Mouse (Mus musculus) lung, embryonic 14.5 days (tissue): ENCODE data around the gene Hoxc5. TPM values are rescaled to one million over a fixed set of nuclear protein-coding genes. Genes with fewer than 3 reads are reported as not detected.

ENCODE experiments used
- ATAC-seq: fragments of 200-750 bp; cut with Nextera tagmentation; 2 replicates; pipeline ENCODE4 v1.8.0; 2017; ENCODE audit warnings: mild to moderate bottlenecking, moderate TSS enrichment, moderate library complexity; ENCODE audit not compliant: insufficient read depth
- DNase-seq: peaks from one replicate; pipeline ENCODE4 v3.0.0-alpha.2; 2015
- H3K27ac ChIP-seq: fragments of 300-500 bp; sonication (generic); 2 replicates; pipeline ENCODE4 v1.5.1; 2014; ENCODE audit warnings: low read depth, mild to moderate bottlenecking, moderate library complexity
- H3K27me3 ChIP-seq: fragments of 300-500 bp; sonication (generic); 2 replicates; pipeline ENCODE4 v1.6.1; 2014; ENCODE audit warnings: low read length, control low read depth; ENCODE audit not compliant: insufficient read depth
- H3K36me3 ChIP-seq: fragments of 300-500 bp; sonication (generic); 2 replicates; pipeline ENCODE4 v1.6.1; 2014; ENCODE audit warnings: control low read depth; ENCODE audit not compliant: insufficient read depth
- H3K4me1 ChIP-seq: fragments of 300-500 bp; sonication (generic); 2 replicates; pipeline ENCODE4 v1.6.1; 2014; ENCODE audit warnings: antibody characterized with exemption, control low read depth; ENCODE audit not compliant: insufficient read depth
- H3K4me2 ChIP-seq: fragments of 300-500 bp; sonication (generic); 2 replicates; pipeline ENCODE4 v1.6.1; 2014; ENCODE audit warnings: mild to moderate bottlenecking
- H3K4me3 ChIP-seq: fragments of 300-500 bp; sonication (generic); 2 replicates; pipeline ENCODE4 v1.5.1; 2014; ENCODE audit warnings: low read depth, low read length
- H3K9ac ChIP-seq: fragments of 300-500 bp; sonication (generic); 2 replicates; pipeline ENCODE4 v1.6.1; 2014
- H3K9me3 ChIP-seq: fragments of 300-500 bp; sonication (generic); 2 replicates; pipeline ENCODE4 v1.6.1; 2016; ENCODE audit warnings: low read depth, low read length, control low read depth
- CTCF ChIP-seq: IDR thresholded peaks from 2 replicates; pipeline ENCODE4 v1.5.1; 2016; ENCODE audit warnings: antibody characterized with exemption, low read depth
- WGBS: fragments of 180-500 bp; shearing (Covaris S2); extraction: QIAGEN DNeasy Blood & Tissue Kit; methylation state at CpG from one replicate; pipeline ENCODE4 v1.1.7; 2014; 5-methylcytosine and 5-hydroxymethylcytosine counted together
- polyA plus RNA-seq: library from polyadenylated mRNA; unstranded; fragments of >200 nt; fragmentation: Nextera tagmentation; extraction: Ambion mirVana; gene quantifications from 2 replicates; pipeline ENCODE4 v1.2.1, GENCODE M21; 2014

Hoxc5 gene
- polyA plus RNA-seq, 1 experiment from 2014 or later: 0.62 TPM

DNA sequence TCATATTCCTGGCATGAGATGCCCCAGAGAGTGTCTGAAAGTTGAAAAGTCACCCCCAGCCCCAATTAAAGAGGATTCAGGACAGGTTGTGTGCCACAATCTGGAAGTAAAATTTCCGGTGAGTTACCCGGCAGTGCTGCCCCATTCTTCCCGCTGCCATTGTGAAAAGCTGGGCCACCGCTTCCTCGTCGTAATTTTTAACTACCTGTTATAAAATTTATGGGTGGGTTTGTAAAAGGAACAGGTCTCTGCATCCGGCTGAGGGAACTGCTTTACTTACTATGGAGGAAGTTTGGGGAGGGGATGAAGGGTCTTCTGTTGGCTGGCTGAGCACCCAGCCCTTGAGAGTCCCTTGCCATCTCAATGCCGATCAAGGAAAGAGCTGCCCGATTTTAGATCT, 29.3 kb downstream of the Hoxc5 start:
- ATAC-seq (no peak), DNase-seq (no peak)
- no peak overlapping the region for H3K27ac ChIP-seq
- no peaks in the 10 kb centered on the region for H3K9me3 ChIP-seq
- WGBS: 3% methylated on average over 9 of the region's 9 CpGs
- no peaks in the 10 kb centered on the region for H3K4me1 ChIP-seq
- H3K9ac ChIP-seq: no peak overlapping the region
- H3K27me3 ChIP-seq: peaks cover 99% of the 10 kb centered on the region
- no peak overlapping the region for H3K4me3 ChIP-seq
- no peak for TF ChIP-seq CTCF
- no peaks in the 10 kb centered on the region for H3K36me3 ChIP-seq
- H3K4me2 ChIP-seq: no peak overlapping the region

- no peak overlapping the region for H3K27ac ChIP-seq
- ATAC-seq: no peak
- WGBS: 4% methylated on average over 3 of the region's 3 CpGs
- no peaks in the 10 kb centered on the region for H3K4me1 ChIP-seq
- H3K9me3 ChIP-seq: no peaks in the 10 kb centered on the region
- peaks cover 99% of the 10 kb centered on the region for H3K27me3 ChIP-seq
- DNase-seq: no peak
- no peak overlapping the region for H3K4me2 ChIP-seq
- no peaks in the 10 kb centered on the region for H3K36me3 ChIP-seq
- no peak overlapping the region for H3K9ac ChIP-seq
- no peak overlapping the region for H3K4me3 ChIP-seq
- TF ChIP-seq CTCF: no peak
These were observed 30.2 kb downstream of the Hoxc5 start for GRCm38 (mm10) chr15:102997431-102997830.

- no peak for TF ChIP-seq CTCF
- peak within 1 kb of the TSS; percentile 43 for H3K4me3 ChIP-seq
- DNase-seq (no peak), ATAC-seq (no peak)
- H3K4me2 ChIP-seq: peak within 1 kb of the TSS; percentile 79
- peaks cover 99% of the 10 kb centered on the region for H3K27me3 ChIP-seq
- H3K4me1 ChIP-seq: no peaks in the 10 kb centered on the region
- H3K9me3 ChIP-seq: no peaks in the 10 kb centered on the region
- no peaks in the 10 kb centered on the region for H3K36me3 ChIP-seq
- WGBS: 2% methylated on average over 19 of the region's 19 CpGs
- H3K27ac ChIP-seq: no peak within 1 kb of the TSS
- no peak within 1 kb of the TSS for H3K9ac ChIP-seq
These were observed 30.7 kb downstream of the Hoxc5 start, which contains the start of gene Hoxc6 for GRCm38 (mm10) chr15:102997939-102998355. Gene Hoxc6, plus strand, starts transcription at chr15:102998257.

GRCm38 (mm10) chr15:102998608-102999182, 31.5 kb downstream of the Hoxc5 start:
- ATAC-seq: peak; percentile 50; the same call in 1 of the 2 replicates
- Histone ChIP-seq H3K4me1 (no peaks in the 10 kb centered on the region), H3K4me3 (peak overlapping the region; percentile 43), H3K27ac (no peak overlapping the region), H3K4me2 (peak overlapping the region; percentile 79), H3K36me3 (no peaks in the 10 kb centered on the region), H3K9ac (no peak overlapping the region), H3K27me3 (peaks cover 99% of the 10 kb centered on the region), H3K9me3 (no peaks in the 10 kb centered on the region)
- no peak for TF ChIP-seq CTCF
- WGBS: under 1% methylated on average over 19 of the region's 19 CpGs
- DNase-seq: no peak

DNA sequence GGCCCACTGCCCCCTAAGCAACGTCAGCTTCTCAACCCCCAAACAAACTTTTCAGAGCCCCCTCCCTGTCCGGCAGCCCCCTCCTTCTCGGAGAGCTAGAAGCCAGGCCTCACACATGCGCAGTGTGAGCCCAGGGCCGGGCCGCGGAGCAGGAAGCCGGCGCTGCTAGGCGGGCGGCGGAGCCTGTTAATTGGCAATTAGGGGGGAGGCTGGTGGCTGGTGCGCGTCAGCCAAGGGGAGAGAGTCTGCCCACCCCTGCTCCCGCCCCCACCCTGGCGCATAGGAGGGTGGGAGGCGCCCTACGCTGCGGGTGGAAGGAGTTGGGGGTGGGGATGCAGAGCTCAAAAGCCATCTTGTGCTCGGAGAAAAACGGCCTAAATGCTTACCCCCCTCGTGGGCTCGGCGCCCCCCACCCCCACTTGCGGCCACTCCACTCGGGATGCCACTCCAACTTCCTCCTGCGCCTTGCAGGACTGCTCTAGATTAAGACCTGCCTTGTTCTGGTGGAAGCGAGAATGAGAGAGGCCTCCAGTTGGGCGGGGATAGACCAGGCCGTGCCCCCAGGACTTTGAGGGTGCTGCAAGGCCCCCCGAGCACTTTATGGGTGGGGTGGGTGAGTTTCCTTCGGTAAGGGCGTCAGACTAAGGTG, 32.1 kb downstream of the Hoxc5 start:
- Histone ChIP-seq H3K27me3 (peaks cover 100% of the 10 kb centered on the region), H3K4me1 (no peaks in the 10 kb centered on the region), H3K27ac (no peak overlapping the region; the same call in 1 of the 2 replicates), H3K4me3 (peak overlapping the region; percentile 43), H3K4me2 (peak overlapping the region; percentile 79), H3K36me3 (no peaks in the 10 kb centered on the region), H3K9me3 (no peaks in the 10 kb centered on the region), H3K9ac (peak overlapping the region; percentile 32; the same call in 1 of the 2 replicates)
- 1% methylated on average over 33 of the region's 33 CpGs for WGBS
- no peak for TF ChIP-seq CTCF
- DNase-seq (peak; percentile 57), ATAC-seq (peak; percentile 52; the same call in 1 of the 2 replicates)

GRCm38 (mm10) chr15:102999955-103000354, 32.7 kb downstream of the Hoxc5 start:
- Histone ChIP-seq H3K4me2 (peak overlapping the region; percentile 79), H3K36me3 (no peaks in the 10 kb centered on the region), H3K4me3 (peak overlapping the region; percentile 43; the same call in 1 of the 2 replicates), H3K27ac (no peak overlapping the region), H3K9ac (no peak overlapping the region), H3K27me3 (peaks cover 100% of the 10 kb centered on the region), H3K4me1 (no peaks in the 10 kb centered on the region), H3K9me3 (no peaks in the 10 kb centered on the region)
- no peak for DNase-seq
- no peak for TF ChIP-seq CTCF
- 3% methylated on average over 11 of the region's 11 CpGs for WGBS
- ATAC-seq: peak; percentile 13; the same call in 1 of the 2 replicates

GRCm38 (mm10) chr15:103000501-103000901, 33.3 kb downstream of the Hoxc5 start:
- H3K4me1 ChIP-seq: no peaks in the 10 kb centered on the region

More at GRCm38 (mm10) chr15:103000501-103000901, 33.3 kb downstream of the Hoxc5 start:
- TF ChIP-seq CTCF: no peak
- WGBS: 4% methylated on average over 24 of the region's 24 CpGs
- Histone ChIP-seq H3K4me2 (peak overlapping the region; percentile 79), H3K36me3 (no peaks in the 10 kb centered on the region), H3K27me3 (peaks cover 100% of the 10 kb centered on the region), H3K4me3 (peak overlapping the region; percentile 8; the same call in 1 of the 2 replicates), H3K9ac (no peak overlapping the region), H3K9me3 (no peaks in the 10 kb centered on the region), H3K27ac (no peak overlapping the region)
- ATAC-seq (no peak; the same call in 1 of the 2 replicates), DNase-seq (no peak)
